Comparison of ENCODE assay signal across 8 mouse cellular contexts in genomic region chr10:5194671-5195234, GRCm38 (mm10).
A peak's percentile ranks its signal among the peaks of the same experiment; 100 is the strongest.
DNase-seq lines count a peak whose midpoint lies in the region; ATAC-seq and TF ChIP-seq lines count a peak whose summit lies in the region.

No protein-coding gene starts in this region.

- H3K27ac ChIP-seq in cortical plate, adult 2 months (ENCODE audit: insufficient read depth, low read length): peak overlapping the region; percentile 85

- peak; percentile 47 to 59 for DNase-seq in gastrocnemius, adult 8-10 months (ENCODE audit: low spot score in 2 of 2)
- DNase-seq in hindlimb bud, embryonic 11.5 days (ENCODE audit: extremely low spot score, low read depth, low spot score): peak; percentile 42
- peak; percentile 34 to 83 for DNase-seq in left cerebral cortex, postnatal 10 days (ENCODE audit: extremely low spot score in 1 of 2, low spot score in 2 of 2)
- DNase-seq in right cerebral cortex, postnatal 10 days (ENCODE audit: low spot score in 2 of 2): peak; percentile 75 to 82
- DNase-seq in urinary bladder, postnatal 36 days (ENCODE audit: low spot score in 2 of 2): peak; percentile 55 to 62

- peak; percentile 93 for ATAC-seq in activated CD4-positive, CD25-positive, alpha-beta regulatory T cell, adult 4 months
- ATAC-seq in megakaryocyte progenitor cell, adult 5-6 weeks (replicated peaks; ENCODE audit: poor library complexity): peak; percentile 96

- intact Hi-C loops in left cerebral cortex, postnatal 10 days (cut with DNase I): no loop called here

- H3K4me1 ChIP-seq in cortical plate, adult 2 months (ENCODE audit: control insufficient read depth, insufficient read depth, low read length): peaks cover 4% of the 10 kb centered on the region; the same call in 1 of the 2 replicates

- TF ChIP-seq CTCF in cortical plate, adult 2 months (IDR thresholded peaks at IDR 0.05; ENCODE audit: extremely low read depth, insufficient read depth, low read length): no peak

- peak; percentile 94 for TF ChIP-seq POLR2A in cortical plate, adult 2 months (IDR thresholded peaks at IDR 0.05; ENCODE audit: extremely low read depth, insufficient read depth, low read length)

- H3K4me3 ChIP-seq in cortical plate, adult 2 months (ENCODE audit: insufficient read depth, low read length): peak overlapping the region; percentile 77

Comparison
In these comparisons a context has a peak if more than half of its experiments do, and no peak if none do; other contexts are left out.
1. Peak in every context shown above with its lines: DNase-seq, ATAC-seq, H3K4me3 ChIP-seq and H3K27ac ChIP-seq.